Mouse (Mus musculus): ENCODE results near the gene Gm28036. TPM values are rescaled to one million over a fixed set of nuclear protein-coding genes. Genes with fewer than 3 reads are reported as not detected.

The Gm28036 gene
- polyA plus RNA-seq (2015; fragmentation: Illumina TruSeq; extraction: RNeasy Lipid Tissue Mini Kit (QIAGEN cat#74804); ENCODE audit: insufficient read depth, low replicate concordance), result 28.9 TPM

DNA sequence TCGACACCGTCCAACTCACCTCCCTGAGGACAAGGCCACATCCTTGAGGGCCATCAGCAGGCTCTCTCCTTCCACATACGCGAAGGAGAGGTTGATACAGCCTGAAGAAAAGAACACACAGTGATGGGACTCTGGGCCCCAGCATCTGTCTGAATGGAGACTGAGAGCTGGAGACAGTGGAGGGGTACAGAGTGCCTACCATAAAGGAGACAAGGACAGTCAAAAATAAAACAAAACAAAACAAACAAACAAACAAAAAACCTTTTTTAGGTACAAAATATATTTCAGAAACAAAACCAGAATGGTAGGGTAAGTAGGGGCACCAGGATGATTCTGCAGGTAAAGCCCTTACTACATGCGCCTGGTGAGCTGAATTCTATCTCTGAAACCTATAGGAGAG lies at the start of gene Gm28036:
Gm28036 (minus strand) TSS at position 101 of the 400 bp plus-strand sequence.

DNA sequence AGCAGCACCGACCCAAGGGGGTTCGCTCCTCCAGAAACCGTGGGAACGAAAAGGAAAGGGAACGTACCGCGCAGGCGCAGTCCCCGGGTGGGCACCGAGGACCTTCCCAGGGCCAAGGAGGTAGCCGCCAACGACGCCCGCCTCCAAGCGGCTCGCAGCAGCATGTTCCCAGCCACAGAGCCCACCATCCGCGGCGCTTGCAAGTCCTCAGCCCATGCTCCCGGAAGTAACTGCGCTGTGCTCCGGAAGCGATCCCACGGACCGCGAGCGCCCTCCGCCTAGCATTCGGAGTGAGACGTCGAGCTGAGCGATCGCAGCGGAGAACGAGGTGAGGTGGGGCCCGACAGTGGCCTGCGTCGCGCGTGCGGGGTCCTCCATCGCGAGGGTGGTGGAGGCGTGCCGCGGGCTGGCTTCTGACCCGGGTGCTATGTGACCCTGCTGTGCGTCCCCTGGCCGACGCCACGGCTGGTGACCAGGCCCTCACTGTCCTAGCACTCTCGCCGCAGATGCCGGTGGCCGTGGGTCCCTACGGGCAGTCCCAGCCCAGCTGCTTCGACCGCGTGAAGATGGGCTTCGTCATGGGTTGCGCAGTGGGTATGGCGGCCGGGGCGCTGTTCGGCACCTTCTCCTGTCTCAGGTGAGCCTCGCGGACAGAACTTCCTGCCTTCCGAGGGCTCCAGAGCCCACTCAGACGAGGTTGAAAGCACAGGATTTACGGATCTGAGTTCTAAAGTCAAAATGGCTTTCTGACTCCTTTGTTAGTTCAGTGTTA lies 17.2 kb upstream of the Gm28036 start, which contains the start of the genes Romo1 and Nfs1:
Romo1 (plus strand) TSS at position 87 of the 772 bp plus-strand sequence.
Nfs1 (minus strand) TSS at position 234 of the 772 bp plus-strand sequence.

DNA sequence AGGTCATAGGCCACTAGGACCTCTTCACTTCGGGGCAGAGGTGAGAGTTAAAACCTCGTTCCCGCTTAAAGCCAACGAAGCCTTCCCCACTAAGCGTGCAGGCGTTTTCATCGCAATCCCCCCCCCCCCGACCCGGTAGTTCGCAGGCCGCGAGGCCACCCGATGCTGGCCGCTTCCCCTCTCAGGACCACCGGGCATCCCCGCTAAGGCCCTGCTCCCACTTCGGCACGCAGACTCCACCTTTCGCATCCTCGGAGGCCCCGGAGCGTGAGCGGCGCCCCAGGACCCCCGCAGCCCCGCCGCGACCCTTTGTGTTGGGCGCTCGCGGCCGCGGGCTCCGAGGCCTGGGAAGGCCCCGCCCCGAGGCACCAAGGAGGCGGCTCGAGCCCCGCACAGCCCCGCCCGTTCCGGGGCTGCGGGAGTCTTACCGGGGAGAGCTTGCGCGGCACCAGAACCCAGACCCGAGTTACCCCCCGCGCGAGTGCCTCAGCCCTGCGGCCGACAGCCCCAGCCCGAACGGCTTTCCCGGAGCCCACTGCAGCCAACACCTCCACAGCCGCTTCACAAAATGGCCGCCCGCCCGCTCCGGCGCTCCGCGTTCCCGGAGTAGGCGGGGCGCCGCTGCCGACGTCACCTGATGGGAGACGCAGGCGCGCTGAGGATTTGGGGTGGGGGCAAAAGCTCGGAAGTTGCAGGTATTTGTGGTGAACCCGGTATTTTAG lies 15.4 kb downstream of the Gm28036 start, which contains the start of the genes Cpne1 and Rbm12:
Cpne1 (minus strand) TSS at position 608 of the 722 bp plus-strand sequence.
Rbm12 (minus strand) TSS at position 621 of the 722 bp plus-strand sequence.

DNA sequence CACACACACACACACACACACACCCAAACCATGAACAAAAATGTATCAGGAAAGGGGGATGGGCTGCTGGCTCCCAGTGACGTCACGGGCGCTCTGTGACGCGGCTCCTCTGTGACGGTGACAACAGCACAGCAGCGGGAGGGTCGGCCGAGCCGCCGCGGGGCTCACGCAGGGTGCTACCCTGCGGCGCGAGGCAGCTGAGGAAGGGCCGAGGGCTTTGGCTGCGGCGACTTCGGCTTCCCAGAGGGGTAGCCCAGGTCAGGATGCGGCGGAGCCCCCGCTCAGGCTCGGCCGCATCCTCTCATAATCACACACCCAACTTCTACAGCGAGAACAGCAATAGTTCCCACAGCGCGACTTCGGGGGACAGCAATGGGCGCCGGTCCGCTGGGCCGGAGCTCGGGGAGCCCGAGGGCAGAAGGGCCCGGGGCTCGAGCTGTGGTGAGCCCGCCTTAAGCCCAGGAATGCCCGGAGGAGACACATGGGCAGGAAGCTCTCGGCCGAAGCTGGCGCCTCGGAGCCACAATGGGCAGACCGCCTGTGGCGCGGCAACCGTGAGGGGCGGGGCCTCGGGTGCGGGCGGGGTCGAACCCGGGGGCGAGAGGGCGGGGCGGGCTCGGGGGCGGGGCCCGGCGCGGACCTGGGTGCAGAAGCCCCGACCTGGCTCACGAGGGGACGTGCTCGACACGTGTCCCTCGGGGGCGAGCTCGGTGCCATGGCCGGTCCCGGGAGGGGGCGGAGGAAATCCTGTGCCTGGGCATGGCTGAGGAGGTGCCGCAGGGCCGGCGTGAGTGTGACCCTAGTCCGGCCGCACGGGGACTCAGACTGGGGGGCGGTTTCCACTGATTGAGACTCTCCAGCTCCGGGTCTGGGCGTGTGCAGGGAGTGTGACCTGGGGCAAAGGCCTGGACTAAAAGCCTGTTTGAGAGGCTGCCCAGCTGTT lies 61.5 kb downstream of the Gm28036 start, which contains the start of gene Spag4:
Spag4 (plus strand) TSS at position 77 of the 943 bp plus-strand sequence.

DNA sequence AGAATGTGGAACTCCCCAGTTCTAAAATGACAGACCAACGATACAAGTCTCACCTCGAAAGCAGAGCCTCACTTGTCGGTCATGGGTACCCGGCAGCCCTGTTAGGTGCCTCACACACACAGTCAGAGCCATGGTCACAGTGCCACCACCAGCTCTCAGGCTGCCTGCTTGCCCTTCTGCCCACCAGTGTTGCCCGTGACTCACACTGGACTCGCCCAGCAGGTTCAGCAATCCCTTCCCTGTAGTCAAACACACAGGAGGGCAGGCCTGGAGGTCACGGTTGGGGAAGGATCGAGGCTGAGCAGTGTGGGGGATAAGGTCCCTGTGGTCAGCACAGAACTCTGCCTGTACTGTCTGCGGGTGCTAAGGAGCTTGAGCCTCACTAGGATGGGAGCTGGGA lies 74.1 kb downstream of the Gm28036 start, which contains the start of gene Fer1l4:
Fer1l4 (minus strand) TSS at position 132 of the 400 bp plus-strand sequence.

Other genes starting within 250 kb of the Gm28036 start
- gene Uqcc1, start 196.8 kb downstream of the Gm28036 start, polyA plus RNA-seq (2015; fragmentation: Illumina TruSeq; extraction: RNeasy Lipid Tissue Mini Kit (QIAGEN cat#74804); ENCODE audit: insufficient read depth, low replicate concordance), result 51.4 TPM
- gene Gm15557, start 186.4 kb downstream of the Gm28036 start, polyA plus RNA-seq (2015; fragmentation: Illumina TruSeq; extraction: RNeasy Lipid Tissue Mini Kit (QIAGEN cat#74804); ENCODE audit: insufficient read depth, low replicate concordance), result not detected
- gene Gdf5, start 181.7 kb downstream of the Gm28036 start, polyA plus RNA-seq (2015; fragmentation: Illumina TruSeq; extraction: RNeasy Lipid Tissue Mini Kit (QIAGEN cat#74804); ENCODE audit: insufficient read depth, low replicate concordance), result not detected
- 41.4 TPM for gene Cep250, start 170.6 kb downstream of the Gm28036 start, polyA plus RNA-seq (2015; fragmentation: Illumina TruSeq; extraction: RNeasy Lipid Tissue Mini Kit (QIAGEN cat#74804); ENCODE audit: insufficient read depth, low replicate concordance)
- gene 6430550D23Rik, start 119.1 kb downstream of the Gm28036 start, polyA plus RNA-seq (2015; fragmentation: Illumina TruSeq; extraction: RNeasy Lipid Tissue Mini Kit (QIAGEN cat#74804); ENCODE audit: insufficient read depth, low replicate concordance), result 3.1 TPM
- 49.9 TPM for gene Ergic3, start 119.0 kb downstream of the Gm28036 start, polyA plus RNA-seq (2015; fragmentation: Illumina TruSeq; extraction: RNeasy Lipid Tissue Mini Kit (QIAGEN cat#74804); ENCODE audit: insufficient read depth, low replicate concordance)
- gene Fer1l4, start 74.1 kb downstream of the Gm28036 start, polyA plus RNA-seq (2015; fragmentation: Illumina TruSeq; extraction: RNeasy Lipid Tissue Mini Kit (QIAGEN cat#74804); ENCODE audit: insufficient read depth, low replicate concordance), result not detected
- 0.32 TPM for gene Spag4, start 61.9 kb downstream of the Gm28036 start, polyA plus RNA-seq (2015; fragmentation: Illumina TruSeq; extraction: RNeasy Lipid Tissue Mini Kit (QIAGEN cat#74804); ENCODE audit: insufficient read depth, low replicate concordance)
- 53.8 TPM for gene Cpne1, start 15.1 kb downstream of the Gm28036 start, polyA plus RNA-seq (2015; fragmentation: Illumina TruSeq; extraction: RNeasy Lipid Tissue Mini Kit (QIAGEN cat#74804); ENCODE audit: insufficient read depth, low replicate concordance)
- 39.7 TPM for gene Rbm12, start 15.1 kb downstream of the Gm28036 start, polyA plus RNA-seq (2015; fragmentation: Illumina TruSeq; extraction: RNeasy Lipid Tissue Mini Kit (QIAGEN cat#74804); ENCODE audit: insufficient read depth, low replicate concordance)
- gene Romo1, start 16.9 kb upstream of the Gm28036 start, polyA plus RNA-seq (2015; fragmentation: Illumina TruSeq; extraction: RNeasy Lipid Tissue Mini Kit (QIAGEN cat#74804); ENCODE audit: insufficient read depth, low replicate concordance), result 18.4 TPM
- 30.9 TPM for gene Nfs1, start 17.1 kb upstream of the Gm28036 start, polyA plus RNA-seq (2015; fragmentation: Illumina TruSeq; extraction: RNeasy Lipid Tissue Mini Kit (QIAGEN cat#74804); ENCODE audit: insufficient read depth, low replicate concordance)
- 835 TPM for gene Rbm39, start 53.1 kb upstream of the Gm28036 start, polyA plus RNA-seq (2015; fragmentation: Illumina TruSeq; extraction: RNeasy Lipid Tissue Mini Kit (QIAGEN cat#74804); ENCODE audit: insufficient read depth, low replicate concordance)
- 32.8 TPM for gene Phf20, start 69.4 kb upstream of the Gm28036 start, polyA plus RNA-seq (2015; fragmentation: Illumina TruSeq; extraction: RNeasy Lipid Tissue Mini Kit (QIAGEN cat#74804); ENCODE audit: insufficient read depth, low replicate concordance)
- gene Cnbd2, start 185.2 kb upstream of the Gm28036 start, polyA plus RNA-seq (2015; fragmentation: Illumina TruSeq; extraction: RNeasy Lipid Tissue Mini Kit (QIAGEN cat#74804); ENCODE audit: insufficient read depth, low replicate concordance), result 11.5 TPM
- not detected for gene Scand1, start 185.6 kb upstream of the Gm28036 start, polyA plus RNA-seq (2015; fragmentation: Illumina TruSeq; extraction: RNeasy Lipid Tissue Mini Kit (QIAGEN cat#74804); ENCODE audit: insufficient read depth, low replicate concordance)

Data from spleen, adult 10 weeks (tissue).